Mouse (Mus musculus): ENCODE results near the gene Ror2.

DNA sequence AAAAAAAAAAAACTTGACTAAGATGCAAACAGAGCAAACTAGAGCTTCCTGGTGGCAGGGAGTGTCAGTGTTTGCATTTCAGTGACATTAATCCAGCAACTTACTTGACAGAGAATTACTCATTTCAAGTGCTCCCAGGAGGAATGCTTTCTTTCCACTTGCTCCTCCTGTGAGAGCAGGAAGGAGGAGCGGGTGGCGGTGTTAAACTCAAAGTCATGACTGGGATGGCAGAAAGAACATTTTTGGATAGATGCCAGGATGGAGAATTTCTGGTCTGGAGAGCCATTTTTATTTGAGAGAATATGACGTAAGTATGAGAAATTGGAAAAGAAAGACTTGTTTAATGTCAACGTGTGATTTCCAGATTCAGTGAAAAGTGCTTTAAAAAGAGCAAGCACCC is 192.5 kb downstream of the Ror2 start:
- TF ChIP-seq CTCF (conservative IDR thresholded peaks at IDR 0.05; ENCODE audit: low read length) (no peak), NANOG (IDR thresholded peaks at IDR 0.05; ENCODE audit: borderline replicate concordance, low read length) (no peak), POU5F1 (IDR thresholded peaks at IDR 0.05; ENCODE audit: borderline replicate concordance, low read length) (no peak)

Measured in E14TG2a.4 (cell line).